Mouse (Mus musculus): ENCODE data around the gene Pgm2l1. TPM values are rescaled to one million over a fixed set of nuclear protein-coding genes. Genes with fewer than 3 reads are reported as not detected.
"Not testable (repeated sequence)": the region's sequence is repeated elsewhere in the genome, so short reads cannot be mapped to it uniquely, and the experiment has no call there.

Pgm2l1 gene
- polyA plus RNA-seq, 1 experiment from 2014 or later, result 13.0 TPM

GRCm38 (mm10) chr7:100233681-100234080, 6.5 kb downstream of the Pgm2l1 start:
- ATAC-seq (ENCODE audit: low FRiP score), result no peak
- Histone ChIP-seq H3K27me3 (no peaks in the 10 kb centered on the region), H3K4me2 (replicated peaks) (no peak overlapping the region), H3K9me3 (replicated peaks) (no peaks in the 10 kb centered on the region), H3K4me1 (peaks cover 7% of the 10 kb centered on the region), H3K4me3 (no peak overlapping the region), H3K9ac (no peak overlapping the region), H3K36me3 (no peaks in the 10 kb centered on the region), H3K27ac (no peak overlapping the region)

- Histone ChIP-seq H3K27me3 (no peaks in the 10 kb centered on the region), H3K4me2 (replicated peaks) (no peak overlapping the region), H3K4me1 (peaks cover 6% of the 10 kb centered on the region; the same call in 1 of the 2 replicates), H3K4me3 (no peak overlapping the region), H3K9ac (no peak overlapping the region), H3K9me3 (replicated peaks) (no peaks in the 10 kb centered on the region), H3K36me3 (no peaks in the 10 kb centered on the region), H3K27ac (no peak overlapping the region)
- 67% methylated on average over 7 of the region's 7 CpGs for WGBS
- ATAC-seq (ENCODE audit: low FRiP score), result no peak
These were observed 7.2 kb downstream of the Pgm2l1 start for GRCm38 (mm10) chr7:100234264-100234885.

GRCm38 (mm10) chr7:100238271-100238670, 11.1 kb downstream of the Pgm2l1 start:
- peaks cover 4% of the 10 kb centered on the region; the same call in 1 of the 2 replicates for H3K4me1 ChIP-seq
- WGBS, result 88% methylated on average over 1 of the region's 1 CpGs
- H3K27me3 ChIP-seq, result no peaks in the 10 kb centered on the region
- no peak for ATAC-seq (ENCODE audit: low FRiP score)
- no peak overlapping the region for H3K4me2 ChIP-seq (replicated peaks)
- no peaks in the 10 kb centered on the region for H3K9me3 ChIP-seq (replicated peaks)
- H3K36me3 ChIP-seq, result no peaks in the 10 kb centered on the region
- no peak overlapping the region for H3K4me3 ChIP-seq
- H3K9ac ChIP-seq, result no peak overlapping the region
- no peak overlapping the region for H3K27ac ChIP-seq

GRCm38 (mm10) chr7:100240601-100241000, 13.4 kb downstream of the Pgm2l1 start:
- Histone ChIP-seq H3K4me3 (no peak overlapping the region), H3K9ac (no peak overlapping the region), H3K27ac (no peak overlapping the region), H3K36me3 (no peaks in the 10 kb centered on the region), H3K27me3 (no peaks in the 10 kb centered on the region), H3K4me1 (no peaks in the 10 kb centered on the region), H3K9me3 (replicated peaks) (no peaks in the 10 kb centered on the region), H3K4me2 (replicated peaks) (no peak overlapping the region)
- 83% methylated on average over 2 of the region's 2 CpGs for WGBS
- no peak for ATAC-seq (ENCODE audit: low FRiP score)

GRCm38 (mm10) chr7:100243007-100243406, 15.8 kb downstream of the Pgm2l1 start:
- no peak overlapping the region for H3K4me3 ChIP-seq
- WGBS, result 74% methylated on average over 1 of the region's 1 CpGs
- no peaks in the 10 kb centered on the region for H3K4me1 ChIP-seq
- no peaks in the 10 kb centered on the region for H3K27me3 ChIP-seq
- no peak overlapping the region for H3K4me2 ChIP-seq (replicated peaks)
- H3K27ac ChIP-seq, result no peak overlapping the region
- H3K9me3 ChIP-seq (replicated peaks), result no peaks in the 10 kb centered on the region
- H3K9ac ChIP-seq, result no peak overlapping the region
- no peak for ATAC-seq (ENCODE audit: low FRiP score)
- H3K36me3 ChIP-seq, result no peaks in the 10 kb centered on the region

- 91% methylated on average over 4 of the region's 4 CpGs for WGBS
- no peaks in the 10 kb centered on the region for H3K27me3 ChIP-seq
These were observed 17.0 kb downstream of the Pgm2l1 start for GRCm38 (mm10) chr7:100244225-100244624.

GRCm38 (mm10) chr7:100245176-100245575, 18.0 kb downstream of the Pgm2l1 start:
- H3K9me3 ChIP-seq (replicated peaks), result no peaks in the 10 kb centered on the region
- no peak overlapping the region for H3K27ac ChIP-seq
- no peak for ATAC-seq (ENCODE audit: low FRiP score)
- no peaks in the 10 kb centered on the region for H3K4me1 ChIP-seq
- WGBS, result 94% methylated on average over 3 of the region's 3 CpGs
- H3K9ac ChIP-seq, result no peak overlapping the region
- no peak overlapping the region for H3K4me2 ChIP-seq (replicated peaks)
- no peaks in the 10 kb centered on the region for H3K27me3 ChIP-seq
- no peak overlapping the region for H3K4me3 ChIP-seq
- H3K36me3 ChIP-seq, result no peaks in the 10 kb centered on the region

More at GRCm38 (mm10) chr7:100244225-100244624, 17.0 kb downstream of the Pgm2l1 start:
- Histone ChIP-seq H3K27ac (no peak overlapping the region), H3K36me3 (no peaks in the 10 kb centered on the region), H3K4me1 (no peaks in the 10 kb centered on the region), H3K4me3 (no peak overlapping the region), H3K4me2 (replicated peaks) (no peak overlapping the region), H3K9me3 (replicated peaks) (no peaks in the 10 kb centered on the region), H3K9ac (no peak overlapping the region)
- no peak for ATAC-seq (ENCODE audit: low FRiP score)

GRCm38 (mm10) chr7:100250667-100251066, 23.5 kb downstream of the Pgm2l1 start:
- Histone ChIP-seq H3K36me3 (peaks cover 30% of the 10 kb centered on the region), H3K4me3 (no peak overlapping the region)

GRCm38 (mm10) chr7:100262350-100262749, 35.2 kb downstream of the Pgm2l1 start:
- Histone ChIP-seq H3K4me2 (replicated peaks) (no peak overlapping the region), H3K9me3 (replicated peaks) (no peaks in the 10 kb centered on the region), H3K36me3 (peaks cover 29% of the 10 kb centered on the region), H3K9ac (no peak overlapping the region), H3K27ac (no peak overlapping the region), H3K27me3 (no peaks in the 10 kb centered on the region), H3K4me1 (no peaks in the 10 kb centered on the region), H3K4me3 (no peak overlapping the region)
- 81% methylated on average over 3 of the region's 3 CpGs for WGBS
- ATAC-seq (ENCODE audit: low FRiP score), result no peak

More at GRCm38 (mm10) chr7:100250667-100251066, 23.5 kb downstream of the Pgm2l1 start:
- no peak overlapping the region for H3K9ac ChIP-seq
- H3K4me2 ChIP-seq (replicated peaks), result no peak overlapping the region
- no peaks in the 10 kb centered on the region for H3K27me3 ChIP-seq
- H3K4me1 ChIP-seq, result no peaks in the 10 kb centered on the region
- ATAC-seq (ENCODE audit: low FRiP score), result no peak
- H3K9me3 ChIP-seq (replicated peaks), result no peaks in the 10 kb centered on the region
- H3K27ac ChIP-seq, result no peak overlapping the region
- 97% methylated on average over 5 of the region's 5 CpGs for WGBS

- WGBS, result 59% methylated on average over 17 of the region's 17 CpGs
- not testable (repeated sequence) for H3K27me3 ChIP-seq; H3K4me3 ChIP-seq; ATAC-seq (ENCODE audit: low FRiP score); H3K27ac ChIP-seq; H3K9ac ChIP-seq; H3K4me1 ChIP-seq; H3K9me3 ChIP-seq (replicated peaks); H3K4me2 ChIP-seq (replicated peaks)
- H3K36me3 ChIP-seq, result peaks cover 40% of the 10 kb centered on the region
These were observed 37.7 kb downstream of the Pgm2l1 start for GRCm38 (mm10) chr7:100264934-100265333.

GRCm38 (mm10) chr7:100272369-100272768, 45.2 kb downstream of the Pgm2l1 start:
- H3K27me3 ChIP-seq, result no peaks in the 10 kb centered on the region
- H3K9ac ChIP-seq, result no peak overlapping the region
- no peak overlapping the region for H3K27ac ChIP-seq
- no peak for ATAC-seq (ENCODE audit: low FRiP score)
- no peak overlapping the region for H3K4me3 ChIP-seq
- WGBS, result 98% methylated on average over 8 of the region's 8 CpGs
- no peaks in the 10 kb centered on the region for H3K9me3 ChIP-seq (replicated peaks)
- peaks cover 22% of the 10 kb centered on the region for H3K36me3 ChIP-seq
- no peaks in the 10 kb centered on the region for H3K4me1 ChIP-seq
- no peak overlapping the region for H3K4me2 ChIP-seq (replicated peaks)

GRCm38 (mm10) chr7:100274507-100274906, 47.3 kb downstream of the Pgm2l1 start:
- Histone ChIP-seq H3K4me3 (no peak overlapping the region), H3K27me3 (no peaks in the 10 kb centered on the region), H3K4me2 (replicated peaks) (no peak overlapping the region), H3K9ac (no peak overlapping the region), H3K4me1 (no peaks in the 10 kb centered on the region), H3K9me3 (replicated peaks) (no peaks in the 10 kb centered on the region), H3K36me3 (peaks cover 12% of the 10 kb centered on the region; the same call in 1 of the 2 replicates), H3K27ac (no peak overlapping the region)
- 80% methylated on average over 6 of the region's 6 CpGs for WGBS
- no peak for ATAC-seq (ENCODE audit: low FRiP score)

GRCm38 (mm10) chr7:100276397-100276796, 49.2 kb downstream of the Pgm2l1 start:
- H3K4me3 ChIP-seq, result no peak overlapping the region
- H3K9ac ChIP-seq, result no peak overlapping the region
- H3K27me3 ChIP-seq, result no peaks in the 10 kb centered on the region
- no peaks in the 10 kb centered on the region for H3K9me3 ChIP-seq (replicated peaks)
- H3K27ac ChIP-seq, result no peak overlapping the region
- H3K4me1 ChIP-seq, result no peaks in the 10 kb centered on the region
- H3K36me3 ChIP-seq, result peaks cover 12% of the 10 kb centered on the region; the same call in 1 of the 2 replicates
- no peak for ATAC-seq (ENCODE audit: low FRiP score)
- WGBS, result 49% methylated on average over 2 of the region's 2 CpGs
- H3K4me2 ChIP-seq (replicated peaks), result no peak overlapping the region

All from hindbrain, embryonic 12.5 days (tissue).